Mouse (Mus musculus): ENCODE measurements at regions not wholly inside any gene's neighbourhood (a gene's known extent, or its start where the extent isn't known, plus 50 kb on each side); places are given as distances from the start of the nearest gene placed in this dataset.

- no peak for ATAC-seq (ENCODE audit: low FRiP score, low read depth)
- no peak overlapping the region for H3K4me3 ChIP-seq
- no peaks in the 10 kb centered on the region for H3K4me1 ChIP-seq (replicated peaks)
- 7% methylated on average over 9 of the region's 9 CpGs for WGBS
- H3K36me3 ChIP-seq, result no peaks in the 10 kb centered on the region
- H3K27ac ChIP-seq (replicated peaks), result no peak overlapping the region
- H3K9me3 ChIP-seq, result no peaks in the 10 kb centered on the region
- peak overlapping the region; percentile 15; the same call in 1 of the 2 replicates for H3K4me2 ChIP-seq
- no peak overlapping the region for H3K9ac ChIP-seq
- no peaks in the 10 kb centered on the region for H3K27me3 ChIP-seq
Measured at GRCm38 (mm10) chr3:147298065-147298464, 445.9 kb downstream of the Ttll7 start.

GRCm38 (mm10) chr3:147325522-147325921 is 473.4 kb downstream of the Ttll7 start:
- H3K9ac ChIP-seq, result no peak overlapping the region
- WGBS, result 89% methylated on average over 2 of the region's 2 CpGs
- H3K27me3 ChIP-seq, result 0 out of 2 replicates have a peak, but pooled peaks cover 2% of the 10 kb centered on the region
- no peaks in the 10 kb centered on the region for H3K36me3 ChIP-seq
- no peaks in the 10 kb centered on the region for H3K4me1 ChIP-seq (replicated peaks)
- H3K4me2 ChIP-seq, result no peak overlapping the region
- H3K27ac ChIP-seq (replicated peaks), result no peak overlapping the region
- no peak for ATAC-seq (ENCODE audit: low FRiP score, low read depth)
- no peaks in the 10 kb centered on the region for H3K9me3 ChIP-seq
- no peak overlapping the region for H3K4me3 ChIP-seq

DNA sequence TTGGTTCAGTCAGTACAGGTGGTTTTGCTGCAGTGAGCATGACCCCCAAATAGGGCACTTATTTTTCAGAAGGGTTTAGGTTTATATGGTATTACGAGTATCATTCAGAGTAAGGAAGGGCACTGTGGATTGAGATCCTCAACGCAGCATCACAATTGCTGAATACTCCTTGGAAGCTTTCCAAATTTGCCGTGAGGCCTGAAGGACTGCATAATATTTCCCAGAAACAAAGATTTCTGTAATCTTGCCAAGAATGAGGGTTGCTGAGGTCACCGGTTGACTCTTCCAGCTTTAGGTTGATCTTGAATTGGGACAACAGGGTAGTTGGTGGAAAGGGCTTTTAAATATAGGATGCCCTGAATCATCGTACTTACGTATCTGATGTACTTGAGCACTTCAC is 482.1 kb downstream of the Ttll7 start:
- no peaks in the 10 kb centered on the region for H3K36me3 ChIP-seq
- no peaks in the 10 kb centered on the region for H3K9me3 ChIP-seq
- no peak for ATAC-seq (ENCODE audit: low FRiP score, low read depth)
- no peak overlapping the region for H3K4me3 ChIP-seq
- H3K27me3 ChIP-seq, result no peaks in the 10 kb centered on the region
- no peak overlapping the region for H3K4me2 ChIP-seq
- 71% methylated on average over 6 of the region's 6 CpGs for WGBS
- no peak overlapping the region for H3K9ac ChIP-seq
- no peak overlapping the region for H3K27ac ChIP-seq (replicated peaks)
- H3K4me1 ChIP-seq (replicated peaks), result no peaks in the 10 kb centered on the region

DNA sequence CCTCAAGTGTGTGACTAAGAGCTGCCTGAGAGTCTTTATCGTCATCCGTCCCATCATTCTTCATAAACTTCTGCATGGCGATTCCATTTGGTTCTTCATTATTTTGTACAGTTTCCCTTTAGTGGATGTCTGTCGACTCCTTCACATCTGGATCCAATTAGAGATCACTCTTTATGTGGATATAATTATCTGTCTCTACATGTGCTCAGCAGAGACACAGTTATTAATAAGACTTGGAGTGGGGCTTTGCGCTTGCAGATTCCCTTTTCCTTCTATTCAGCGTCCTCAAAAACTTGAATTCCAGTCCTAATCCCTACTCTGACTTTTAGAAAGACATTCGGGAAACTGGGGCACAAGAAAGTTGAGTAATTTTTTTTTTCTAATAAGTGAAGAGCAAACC is 483.1 kb downstream of the Ttll7 start:
- Histone ChIP-seq H3K9me3 (no peaks in the 10 kb centered on the region), H3K4me1 (replicated peaks) (no peaks in the 10 kb centered on the region), H3K27me3 (no peaks in the 10 kb centered on the region), H3K9ac (no peak overlapping the region), H3K4me3 (no peak overlapping the region), H3K27ac (replicated peaks) (no peak overlapping the region), H3K36me3 (no peaks in the 10 kb centered on the region), H3K4me2 (no peak overlapping the region)
- 66% methylated on average over 7 of the region's 7 CpGs for WGBS
- no peak for ATAC-seq (ENCODE audit: low FRiP score, low read depth)

DNA sequence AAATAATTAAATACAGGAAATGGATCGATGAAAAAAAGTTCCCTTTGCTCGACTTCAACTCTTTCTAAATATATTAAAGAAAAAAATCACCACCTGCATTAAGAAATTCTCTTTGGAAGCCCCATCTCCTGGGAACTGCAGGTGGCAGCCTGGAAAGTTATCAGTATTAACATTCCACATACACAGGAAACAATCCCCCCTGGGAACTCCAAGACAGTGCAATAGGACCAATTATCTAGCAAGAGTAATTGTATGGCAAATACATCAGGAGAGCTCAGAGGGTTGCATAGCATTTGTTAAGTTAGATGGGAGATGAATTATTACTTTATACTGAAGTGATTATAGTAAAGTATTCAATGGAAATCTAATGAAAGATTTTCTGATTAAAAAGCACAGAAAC is 487.3 kb downstream of the Ttll7 start:
- Histone ChIP-seq H3K9me3 (no peaks in the 10 kb centered on the region), H3K27me3 (no peaks in the 10 kb centered on the region), H3K4me1 (replicated peaks) (no peaks in the 10 kb centered on the region), H3K27ac (replicated peaks) (no peak overlapping the region), H3K36me3 (no peaks in the 10 kb centered on the region), H3K4me2 (no peak overlapping the region), H3K9ac (no peak overlapping the region), H3K4me3 (no peak overlapping the region)
- WGBS, result 61% methylated on average over 2 of the region's 2 CpGs
- ATAC-seq (ENCODE audit: low FRiP score, low read depth), result no peak

DNA sequence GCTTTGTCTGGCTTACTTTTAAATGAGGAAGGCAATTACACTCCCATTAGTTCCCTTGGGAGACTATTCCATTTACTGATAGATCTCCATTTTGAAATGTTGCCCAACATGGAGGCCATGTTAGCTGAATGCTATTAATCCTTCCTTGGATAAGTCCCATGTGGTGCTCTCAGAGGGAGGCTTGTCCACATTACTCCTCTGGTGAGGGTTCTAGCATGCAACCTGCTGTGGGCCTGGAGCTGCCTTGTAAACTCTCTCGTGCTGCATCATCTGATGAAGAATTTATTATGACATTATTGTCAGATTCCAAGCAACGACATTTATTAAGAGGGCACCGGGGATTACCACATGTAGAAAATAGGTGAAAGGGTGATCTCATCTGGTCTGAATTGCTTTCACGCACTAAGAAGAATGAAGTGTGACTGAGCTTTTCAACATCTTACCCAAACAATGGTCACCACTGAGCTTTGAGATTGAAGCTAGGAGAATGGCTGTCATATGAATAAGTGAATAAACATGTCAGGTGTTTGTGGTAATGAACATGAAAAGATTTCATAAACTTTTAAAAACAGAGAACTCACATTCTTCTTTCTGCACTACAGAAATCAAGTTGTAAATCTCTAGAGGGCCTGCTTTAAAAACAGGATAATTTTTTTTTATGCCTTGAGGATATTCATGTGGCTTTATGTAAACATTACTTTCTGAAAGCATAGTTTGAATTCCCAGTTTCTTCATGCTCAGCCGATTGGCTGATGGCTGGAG is 495.3 kb downstream of the Ttll7 start:
- ATAC-seq (ENCODE audit: low FRiP score, low read depth), result no peak

GRCm38 (mm10) chr3:147387077-147387476 is 534.9 kb downstream of the Ttll7 start:
- Histone ChIP-seq H3K9me3 (no peaks in the 10 kb centered on the region), H3K4me3 (no peak overlapping the region), H3K27me3 (no peaks in the 10 kb centered on the region), H3K4me2 (no peak overlapping the region), H3K4me1 (replicated peaks) (no peaks in the 10 kb centered on the region), H3K36me3 (no peaks in the 10 kb centered on the region), H3K9ac (no peak overlapping the region), H3K27ac (replicated peaks) (no peak overlapping the region)
- no peak for ATAC-seq (ENCODE audit: low FRiP score, low read depth)
- 88% methylated on average over 5 of the region's 5 CpGs for WGBS

More for the DNA sequence above, 495.3 kb downstream of the Ttll7 start:
- Histone ChIP-seq H3K36me3 (no peaks in the 10 kb centered on the region), H3K27me3 (no peaks in the 10 kb centered on the region), H3K4me2 (no peak overlapping the region), H3K9ac (no peak overlapping the region), H3K27ac (replicated peaks) (no peak overlapping the region), H3K9me3 (no peaks in the 10 kb centered on the region), H3K4me3 (no peak overlapping the region), H3K4me1 (replicated peaks) (no peaks in the 10 kb centered on the region)
- 48% methylated on average over 5 of the region's 5 CpGs for WGBS

- no peak overlapping the region for H3K9ac ChIP-seq
- no peak overlapping the region for H3K4me3 ChIP-seq
- no peaks in the 10 kb centered on the region for H3K9me3 ChIP-seq
- H3K4me1 ChIP-seq (replicated peaks), result 0 out of 2 replicates have a peak, but pooled peaks cover 4% of the 10 kb centered on the region
- H3K27me3 ChIP-seq, result no peaks in the 10 kb centered on the region
- no peak overlapping the region for H3K4me2 ChIP-seq
- WGBS, result 29% methylated on average over 8 of the region's 8 CpGs
- no peaks in the 10 kb centered on the region for H3K36me3 ChIP-seq
- H3K27ac ChIP-seq (replicated peaks), result no peak overlapping the region
- no peak for ATAC-seq (ENCODE audit: low FRiP score, low read depth)
Measured at GRCm38 (mm10) chr3:147398298-147398697, 546.1 kb downstream of the Ttll7 start.

DNA sequence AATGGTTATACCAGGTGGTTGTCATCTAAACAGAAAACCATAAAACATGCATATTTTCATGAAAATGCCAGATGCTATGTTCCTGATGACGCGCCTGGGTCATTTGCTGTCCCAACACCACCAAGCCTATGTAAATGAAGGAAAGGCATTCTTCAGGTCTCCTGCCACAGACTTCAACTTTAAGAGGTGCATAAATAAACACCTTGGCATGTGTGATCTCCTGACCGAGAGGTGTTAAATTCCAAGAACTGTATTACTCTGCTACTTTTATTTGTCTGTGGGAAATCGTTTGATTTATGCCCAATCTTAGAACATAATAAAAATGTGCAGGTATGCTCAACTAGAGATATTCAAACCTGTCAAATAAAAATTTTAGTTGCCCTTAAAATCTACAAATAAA is 560.1 kb downstream of the Ttll7 start:
- Histone ChIP-seq H3K4me3 (no peak overlapping the region), H3K27ac (replicated peaks) (no peak overlapping the region), H3K4me1 (replicated peaks) (no peaks in the 10 kb centered on the region), H3K9me3 (no peaks in the 10 kb centered on the region), H3K27me3 (no peaks in the 10 kb centered on the region), H3K4me2 (no peak overlapping the region), H3K36me3 (no peaks in the 10 kb centered on the region), H3K9ac (no peak overlapping the region)
- WGBS, result 92% methylated on average over 4 of the region's 4 CpGs
- no peak for ATAC-seq (ENCODE audit: low FRiP score, low read depth)

DNA sequence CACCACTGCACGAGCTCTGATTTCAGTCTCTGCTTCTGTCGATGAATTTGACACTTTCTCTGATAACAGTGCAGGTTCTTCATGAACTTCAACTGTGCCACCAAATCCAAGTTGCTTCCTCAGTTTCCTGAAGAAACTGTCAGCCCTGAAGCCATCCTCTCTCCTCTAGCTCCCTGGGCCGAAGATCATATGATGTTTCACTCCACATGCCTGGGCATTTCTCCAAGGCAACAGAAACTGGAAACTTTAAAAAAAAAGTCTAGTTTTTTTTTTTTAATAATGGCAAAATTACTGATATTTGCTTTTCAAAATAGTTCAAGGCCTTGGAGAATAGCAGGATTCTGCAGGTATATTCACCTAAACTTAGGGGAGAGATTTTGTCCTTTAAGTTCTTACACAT is 564.8 kb downstream of the Ttll7 start:
- Histone ChIP-seq H3K4me1 (replicated peaks) (peaks cover 3% of the 10 kb centered on the region; the same call in 1 of the 2 replicates), H3K9ac (no peak overlapping the region), H3K4me2 (no peak overlapping the region), H3K27ac (replicated peaks) (no peak overlapping the region), H3K9me3 (no peaks in the 10 kb centered on the region), H3K36me3 (no peaks in the 10 kb centered on the region), H3K4me3 (no peak overlapping the region), H3K27me3 (no peaks in the 10 kb centered on the region)
- WGBS, result 72% methylated on average over 3 of the region's 3 CpGs
- ATAC-seq (ENCODE audit: low FRiP score, low read depth), result no peak

GRCm38 (mm10) chr3:147419129-147419528 is 567.0 kb downstream of the Ttll7 start:
- H3K9me3 ChIP-seq, result no peaks in the 10 kb centered on the region
- no peaks in the 10 kb centered on the region for H3K27me3 ChIP-seq
- no peak for ATAC-seq (ENCODE audit: low FRiP score, low read depth)
- no peak overlapping the region for H3K9ac ChIP-seq
- WGBS, result 31% methylated on average over 3 of the region's 3 CpGs
- no peak overlapping the region for H3K4me3 ChIP-seq
- no peak overlapping the region for H3K4me2 ChIP-seq
- no peaks in the 10 kb centered on the region for H3K36me3 ChIP-seq
- peaks cover 10% of the 10 kb centered on the region; the same call in 1 of the 2 replicates for H3K4me1 ChIP-seq (replicated peaks)
- H3K27ac ChIP-seq (replicated peaks), result no peak overlapping the region

- Histone ChIP-seq H3K4me2 (no peak overlapping the region), H3K36me3 (no peaks in the 10 kb centered on the region), H3K27me3 (no peaks in the 10 kb centered on the region), H3K9me3 (no peaks in the 10 kb centered on the region), H3K9ac (no peak overlapping the region), H3K4me3 (no peak overlapping the region), H3K4me1 (replicated peaks) (peaks cover 11% of the 10 kb centered on the region; the same call in 1 of the 2 replicates), H3K27ac (replicated peaks) (no peak overlapping the region)
- 79% methylated on average over 5 of the region's 5 CpGs for WGBS
- no peak for ATAC-seq (ENCODE audit: low FRiP score, low read depth)
Measured at GRCm38 (mm10) chr3:147422196-147422595, 570.0 kb downstream of the Ttll7 start.
